Mouse (Mus musculus): ENCODE data around the gene Leap2.
"Not testable (repeated sequence)": the region's sequence is repeated elsewhere in the genome, so short reads cannot be mapped to it uniquely, and the experiment has no call there.

- TF ChIP-seq CTCF (IDR thresholded peaks at IDR 0.05; ENCODE audit: insufficient read depth, low read length); POLR2A (IDR thresholded peaks at IDR 0.05; ENCODE audit: borderline replicate concordance, extremely low read depth, low read depth, low read length): not testable (repeated sequence)
Observed at GRCm38 (mm10) chr11:53426914-53427313, 3.9 kb upstream of the Leap2 start.
